Mouse (Mus musculus) liver (tissue): ENCODE results near the gene Syce2.

ENCODE experiments used
- DNase-seq: peaks from one replicate; pipeline ENCODE4 v3.0.0-alpha.2; 2020; ENCODE audit warnings: mixed read lengths

Gene Syce2

DNA sequence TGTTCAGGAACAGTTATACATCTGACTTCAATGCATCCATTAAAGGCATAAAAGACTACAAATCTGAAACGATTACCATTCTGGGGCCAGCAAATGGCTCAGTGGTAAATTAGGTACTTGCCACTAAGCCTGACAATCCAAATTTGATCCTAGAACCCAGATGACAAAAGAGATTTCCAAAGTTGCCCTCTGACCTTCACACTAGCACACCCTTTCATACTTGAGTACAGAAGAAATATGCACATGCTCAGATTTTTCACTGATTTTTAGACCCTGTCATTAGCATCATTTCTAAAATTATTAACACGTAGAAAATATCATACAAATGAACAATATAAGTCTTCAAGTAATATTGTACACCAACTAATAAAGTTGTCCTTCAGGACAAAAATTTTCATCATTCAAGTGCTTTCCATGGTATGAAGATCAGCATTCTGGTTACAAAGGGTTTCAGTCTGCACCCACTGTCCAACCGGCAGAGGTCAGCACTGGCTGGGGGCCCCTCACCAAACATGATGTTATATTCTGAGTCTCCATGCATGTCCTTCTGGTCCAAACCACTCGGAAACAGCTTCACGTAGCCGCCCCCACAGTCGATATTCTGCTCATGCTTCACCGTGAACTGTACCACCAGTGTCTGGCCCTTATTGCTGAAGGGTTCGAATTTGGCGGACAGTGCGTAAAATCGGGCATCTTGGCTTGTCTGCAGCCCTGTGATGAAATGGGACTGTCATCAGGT lies 26.4 kb upstream of the Syce2 start:
- peak; percentile 65 for DNase-seq

DNA sequence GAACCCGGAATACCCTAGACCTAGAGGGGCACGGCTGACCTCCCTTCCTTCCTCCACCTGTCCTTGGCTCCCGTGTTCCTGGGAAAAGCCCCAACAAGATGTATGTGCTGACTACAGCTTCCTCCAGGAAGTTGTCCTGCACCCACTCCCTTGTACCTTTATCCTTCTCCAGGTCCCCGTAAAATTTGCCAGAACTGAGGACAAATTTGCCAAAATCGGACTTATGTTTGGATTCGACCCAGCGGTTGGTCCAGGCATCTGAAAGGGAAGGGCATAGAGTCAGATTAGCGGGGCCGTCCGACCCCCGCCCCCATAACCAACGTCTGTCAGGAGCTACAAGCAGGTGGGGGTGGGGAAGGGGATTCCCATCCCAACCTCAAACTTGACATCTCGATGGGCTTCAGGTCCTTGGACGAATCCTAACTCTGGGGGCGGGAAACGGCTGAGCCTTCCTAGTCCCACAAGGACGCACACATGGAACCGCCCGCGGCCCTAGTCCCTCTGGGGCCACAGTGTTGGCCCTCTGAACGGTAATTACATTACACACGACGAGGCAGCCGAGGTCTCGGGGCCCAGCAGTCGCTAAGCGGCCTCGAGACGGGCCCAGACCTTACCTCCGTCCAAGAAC lies 25.7 kb upstream of the Syce2 start:
- no peak for DNase-seq

DNA sequence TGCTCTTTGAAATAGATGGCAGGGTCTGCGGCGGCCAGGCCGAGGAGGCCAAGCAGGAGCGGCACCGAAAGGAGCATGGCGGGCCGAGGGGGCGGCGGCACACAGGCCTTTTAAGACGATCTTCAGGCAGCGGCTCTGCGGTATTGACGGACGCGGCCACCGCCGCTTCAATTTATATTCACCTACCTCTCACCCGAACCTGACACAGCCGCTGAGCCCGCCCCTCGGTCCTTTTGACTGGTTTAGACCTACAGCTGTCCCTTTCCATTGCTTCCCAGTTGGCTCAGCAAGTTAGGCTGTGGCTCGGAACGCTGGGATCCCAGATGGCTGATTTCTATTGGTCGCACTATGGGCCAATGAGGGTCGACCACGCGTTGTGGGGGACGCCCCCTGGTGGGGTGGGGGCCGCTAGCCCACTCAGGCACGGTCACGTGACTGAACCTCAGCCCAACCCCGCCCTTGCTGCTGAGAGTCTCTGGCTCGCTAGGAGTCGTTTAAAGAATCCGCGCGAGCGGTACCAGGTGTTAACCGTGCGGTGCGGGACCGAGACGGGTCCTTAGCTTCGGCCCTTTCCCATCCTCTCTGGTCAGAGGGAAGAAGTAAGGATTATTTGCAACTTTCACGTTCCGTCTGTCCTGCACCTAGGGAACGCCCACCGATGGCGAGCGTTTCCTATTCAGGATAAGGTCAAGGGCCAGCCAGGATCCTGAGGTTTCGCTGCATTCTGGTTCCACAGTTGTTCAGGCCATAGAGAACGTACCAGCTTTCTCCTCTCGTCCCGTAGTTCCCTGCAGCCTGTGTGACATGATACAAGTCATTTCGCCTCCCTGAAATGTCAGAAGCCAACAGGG lies 25.0 kb upstream of the Syce2 start, which contains the start of gene Calr:
TSS of gene Calr (minus strand) at position 213 of the 851 bp plus-strand sequence.
- DNase-seq = peak; percentile 100

DNA sequence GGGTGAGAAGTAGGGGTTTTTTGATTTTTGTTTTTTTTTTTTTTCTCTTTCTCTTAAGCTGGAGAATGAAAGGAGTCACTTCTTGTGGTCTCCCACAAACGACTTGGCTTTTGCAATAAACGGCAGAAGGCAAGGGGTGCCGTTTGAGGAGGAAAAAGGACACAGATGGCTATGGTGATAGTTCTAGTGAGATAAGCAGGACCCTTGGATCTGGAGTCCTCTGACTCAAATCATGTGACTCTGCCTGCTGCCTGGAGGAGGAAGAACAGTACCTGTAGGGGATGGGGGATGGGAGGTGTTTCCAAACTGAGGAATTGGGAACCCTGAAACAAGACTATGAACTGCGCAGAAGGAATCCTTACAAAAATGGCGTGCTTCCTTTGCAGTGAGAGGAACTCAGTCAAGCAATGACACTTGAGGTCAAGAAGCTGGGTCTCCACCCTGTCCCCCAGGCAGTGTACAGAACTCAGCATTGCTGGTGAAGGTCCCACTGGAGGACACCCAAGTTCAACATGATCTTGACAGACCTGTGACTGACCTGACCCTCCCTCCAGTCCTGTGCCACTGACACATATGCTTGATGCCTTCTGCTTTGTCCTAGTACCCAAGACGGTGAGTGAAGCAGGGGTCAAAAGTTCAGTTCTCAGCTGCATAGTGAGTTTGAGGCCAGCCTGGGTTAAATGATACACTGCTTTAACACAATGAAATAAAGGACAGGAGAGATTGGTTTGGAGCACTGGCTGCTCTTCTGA lies 24.1 kb upstream of the Syce2 start:
- peak; percentile 59 for DNase-seq

DNA sequence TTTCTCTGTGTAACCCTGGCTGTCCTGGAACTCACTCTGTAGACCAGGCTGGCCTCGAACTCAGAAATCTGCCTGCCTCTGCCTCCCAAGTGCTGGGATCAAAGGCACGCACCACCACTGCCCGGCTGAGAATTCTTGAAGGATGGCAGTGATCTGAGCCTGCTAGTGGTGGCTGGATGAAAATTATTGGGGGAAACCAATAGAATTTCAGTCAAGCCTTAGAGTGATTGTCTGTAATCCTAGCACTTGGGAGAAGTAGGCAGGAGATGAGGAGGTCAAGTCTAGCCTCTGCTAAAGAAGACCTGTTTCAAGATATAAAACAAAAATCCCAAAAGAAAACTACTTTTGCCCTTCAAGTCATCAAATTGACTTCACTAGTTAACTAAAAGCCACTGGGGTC lies 15.5 kb upstream of the Syce2 start:
- DNase-seq = no peak

DNA sequence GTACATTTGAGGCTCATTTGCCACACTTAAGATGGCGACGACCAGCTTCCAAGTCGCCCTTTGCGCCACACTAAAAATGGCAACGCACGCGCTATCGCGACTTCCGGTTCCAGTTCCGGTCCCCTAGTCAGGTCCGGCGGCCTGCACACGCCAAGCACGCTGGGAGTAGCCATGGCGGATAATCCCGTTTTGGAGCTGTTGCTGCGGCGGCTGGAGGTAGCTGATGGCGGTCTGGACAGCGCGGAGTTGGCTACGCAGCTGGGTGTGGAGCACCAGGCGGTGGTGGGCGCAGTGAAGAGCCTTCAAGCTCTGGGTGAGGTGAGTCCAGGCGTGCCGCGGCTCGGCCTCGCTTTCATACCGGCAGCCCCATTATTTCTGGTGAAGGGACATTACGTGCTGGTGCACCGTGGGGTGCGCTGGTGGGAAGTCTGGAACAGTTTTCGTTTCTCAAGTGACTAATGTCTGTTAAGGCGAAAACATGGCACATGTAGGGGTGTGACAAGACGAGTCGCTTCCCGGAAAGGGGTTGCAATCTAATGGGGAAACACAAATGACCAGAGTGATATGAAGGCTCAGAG lies 15.0 kb upstream of the Syce2 start, which contains the start of gene Farsa:
TSS of gene Farsa (plus strand) at position 126 of the 578 bp plus-strand sequence.
- DNase-seq = peak; percentile 93

DNA sequence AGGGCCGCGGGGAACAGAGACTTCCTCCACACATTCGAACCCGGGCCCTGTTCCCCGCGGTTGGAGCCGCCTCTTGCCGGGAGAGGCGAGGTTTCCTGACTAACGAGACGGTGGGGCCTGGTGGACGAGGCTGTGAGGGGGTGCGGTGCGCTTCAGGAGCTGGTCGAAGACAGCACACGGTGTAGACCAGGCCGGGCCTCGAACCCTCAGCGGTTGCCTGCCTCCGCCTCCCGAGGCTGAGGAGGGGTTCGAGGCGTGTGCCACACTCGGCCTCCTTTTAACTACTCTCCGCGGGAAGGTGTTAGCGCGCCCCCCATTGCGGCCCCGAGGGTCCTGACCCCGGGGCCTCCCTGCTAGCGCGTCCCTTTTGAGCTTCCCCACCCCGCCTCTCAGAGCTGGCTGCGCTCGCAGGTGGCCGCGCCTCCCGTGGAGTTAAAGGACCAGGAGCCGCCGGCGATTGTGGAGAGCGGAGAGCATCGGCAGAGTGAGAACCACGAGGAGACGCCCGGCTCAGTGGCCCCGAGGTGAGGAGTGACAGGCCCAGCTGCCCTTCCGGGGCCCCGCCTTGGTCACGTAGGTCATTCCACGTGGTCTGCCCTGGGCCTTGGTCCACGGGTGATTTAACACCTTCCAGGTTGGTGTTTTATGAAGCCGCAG lies 526 bp downstream of the Syce2 start:
- DNase-seq = peak; percentile 70

DNA sequence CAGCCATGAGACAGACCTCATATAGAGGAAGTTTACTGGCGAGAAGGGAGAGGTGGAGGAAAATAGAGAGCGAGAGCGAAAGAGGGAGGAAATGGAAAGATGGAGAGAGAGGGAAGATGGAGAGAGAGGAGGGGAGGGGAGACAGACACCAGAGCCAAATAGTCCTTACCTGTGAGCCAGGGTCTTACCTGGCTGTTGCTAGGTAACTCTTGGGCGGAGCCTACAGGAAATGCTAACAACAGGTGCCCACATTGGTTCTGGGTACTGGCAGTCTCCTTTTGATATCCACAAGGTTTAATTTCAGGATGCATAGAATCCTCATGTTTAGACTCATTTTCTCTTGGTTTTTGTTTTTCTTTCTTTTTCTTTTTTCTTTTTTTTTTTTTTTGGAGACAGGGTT lies 1.1 kb downstream of the Syce2 start:
- no peak for DNase-seq

DNA sequence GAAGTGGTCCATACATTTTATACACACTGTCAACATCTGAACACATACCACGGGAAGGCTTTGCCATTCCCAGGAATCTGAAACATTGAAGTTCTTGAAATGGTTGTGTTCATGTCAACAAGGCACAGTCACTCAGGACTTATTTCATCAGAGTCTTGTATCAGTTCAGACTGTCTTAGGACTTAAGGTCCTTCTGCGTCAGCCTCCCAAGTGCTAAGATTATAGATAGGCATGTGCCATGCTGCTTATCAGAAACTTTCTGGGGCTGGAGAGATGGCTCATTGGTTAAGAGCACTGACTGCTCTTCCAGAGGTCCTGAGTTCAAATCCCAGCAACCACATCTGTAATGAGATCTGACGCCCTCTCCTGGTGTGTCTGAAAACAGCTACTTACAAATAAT lies 2.4 kb downstream of the Syce2 start:
- DNase-seq = no peak

DNA sequence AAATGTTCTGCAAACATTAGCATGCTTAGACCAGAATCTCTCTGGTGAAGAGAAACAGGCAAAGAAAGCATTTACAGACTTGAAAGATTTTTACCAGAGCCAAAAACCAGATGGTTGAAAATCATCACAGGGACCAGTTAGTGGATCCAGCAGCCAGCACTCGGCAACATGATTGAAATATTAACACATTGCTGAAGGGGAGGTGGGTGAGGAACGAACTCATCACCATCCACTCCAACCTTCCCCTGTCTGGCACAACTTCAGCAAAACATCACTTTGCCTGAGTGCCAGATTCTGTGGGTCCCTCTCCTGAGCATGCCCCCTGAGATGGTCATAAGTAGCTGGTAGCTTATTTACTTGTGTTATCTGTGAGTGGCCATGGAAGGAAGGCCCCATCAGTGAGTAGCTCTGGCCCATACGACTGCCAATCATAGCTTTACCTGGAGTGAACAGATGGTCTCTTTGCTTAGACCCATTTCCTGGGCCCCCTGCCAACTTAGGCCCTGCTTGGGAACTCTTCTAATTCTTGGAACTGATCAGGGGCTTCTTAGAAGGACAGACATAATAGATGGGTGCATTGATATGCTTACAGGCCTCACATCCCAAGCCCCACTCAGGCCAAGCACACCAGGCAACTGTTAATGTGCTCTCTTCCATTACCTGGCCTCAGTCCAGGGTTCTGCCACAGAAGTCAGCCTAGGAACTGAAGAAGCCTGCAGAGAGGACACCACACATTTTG lies 5.6 kb downstream of the Syce2 start:
- no peak for DNase-seq

DNA sequence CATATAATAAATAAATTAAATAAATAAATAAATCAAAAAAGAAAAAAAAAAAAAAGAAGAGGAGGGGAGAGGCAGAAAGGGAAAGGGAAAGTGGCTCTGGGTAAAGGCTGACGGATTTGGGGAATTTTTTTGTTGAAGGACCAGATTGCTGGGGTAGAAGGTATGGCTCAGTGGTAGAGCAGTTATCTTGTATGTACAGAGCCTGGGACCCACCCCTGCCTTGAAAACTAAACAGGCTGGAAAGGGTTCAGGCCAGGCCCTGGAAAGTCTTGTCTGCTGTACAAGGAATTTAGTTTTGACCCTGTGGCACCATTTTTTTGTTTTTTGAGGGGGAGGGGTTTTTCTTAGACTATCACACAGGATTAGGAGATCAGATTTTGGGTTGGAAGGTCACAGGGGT lies 7.0 kb downstream of the Syce2 start:
- DNase-seq = peak; percentile 43

DNA sequence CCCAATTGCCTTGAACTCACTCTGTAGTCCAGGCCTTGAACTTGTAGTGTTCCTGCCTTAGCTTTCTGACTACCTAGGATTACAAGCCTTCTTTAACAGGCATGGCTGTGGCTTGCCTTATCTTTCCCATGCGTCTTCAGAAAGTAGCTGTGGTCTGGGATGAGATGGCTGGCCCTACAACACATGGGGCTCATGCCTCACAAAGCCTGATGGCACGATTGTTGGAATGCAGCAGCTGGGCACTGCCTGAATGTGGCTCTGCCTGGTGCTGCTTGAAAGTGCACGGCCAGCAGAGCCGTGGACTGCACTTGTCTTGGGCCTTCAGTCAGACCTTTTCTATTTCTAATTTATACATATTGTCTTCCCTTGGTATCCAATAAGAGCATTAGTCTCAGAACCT lies 12.8 kb downstream of the Syce2 start:
- DNase-seq = no peak

DNA sequence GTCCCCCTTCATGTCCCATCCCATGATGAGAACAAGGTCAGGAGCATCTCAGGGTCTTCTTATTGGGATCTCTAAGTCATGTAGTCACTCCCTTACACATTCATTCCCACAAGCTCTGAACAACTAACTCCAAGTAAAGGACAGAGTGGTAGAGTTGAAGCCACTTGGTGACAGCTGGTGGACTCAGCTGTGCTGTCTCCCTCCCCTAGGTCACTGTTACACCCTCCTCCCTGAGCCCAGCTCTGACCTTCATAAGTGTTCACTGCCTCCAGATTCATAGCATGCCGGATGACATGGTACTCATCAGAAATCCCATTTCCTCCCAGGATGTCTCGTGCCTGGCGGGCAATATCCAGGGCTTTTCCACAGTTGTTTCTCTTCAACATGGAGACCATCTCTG lies 16.4 kb downstream of the Syce2 start:
- no peak for DNase-seq

DNA sequence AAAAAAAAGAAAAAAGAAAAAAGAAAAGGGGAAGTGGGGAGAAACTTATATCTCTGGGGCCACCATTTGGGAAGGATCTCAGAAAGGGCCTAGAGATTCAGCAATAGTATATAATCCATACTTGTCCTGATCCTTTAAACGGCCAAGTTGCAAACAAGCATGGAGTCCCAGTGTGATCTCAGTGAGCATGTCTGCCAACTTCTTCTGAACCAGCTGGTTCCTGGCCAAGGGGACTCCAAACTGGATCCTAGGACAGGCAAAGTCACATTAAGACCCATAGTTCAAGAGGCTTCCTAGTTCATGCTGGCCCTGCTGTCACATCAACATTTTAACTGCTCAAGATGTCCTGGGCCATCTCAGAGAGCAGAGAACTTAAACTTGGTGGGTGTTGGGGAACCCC lies 17.2 kb downstream of the Syce2 start:
- DNase-seq = no peak

DNA sequence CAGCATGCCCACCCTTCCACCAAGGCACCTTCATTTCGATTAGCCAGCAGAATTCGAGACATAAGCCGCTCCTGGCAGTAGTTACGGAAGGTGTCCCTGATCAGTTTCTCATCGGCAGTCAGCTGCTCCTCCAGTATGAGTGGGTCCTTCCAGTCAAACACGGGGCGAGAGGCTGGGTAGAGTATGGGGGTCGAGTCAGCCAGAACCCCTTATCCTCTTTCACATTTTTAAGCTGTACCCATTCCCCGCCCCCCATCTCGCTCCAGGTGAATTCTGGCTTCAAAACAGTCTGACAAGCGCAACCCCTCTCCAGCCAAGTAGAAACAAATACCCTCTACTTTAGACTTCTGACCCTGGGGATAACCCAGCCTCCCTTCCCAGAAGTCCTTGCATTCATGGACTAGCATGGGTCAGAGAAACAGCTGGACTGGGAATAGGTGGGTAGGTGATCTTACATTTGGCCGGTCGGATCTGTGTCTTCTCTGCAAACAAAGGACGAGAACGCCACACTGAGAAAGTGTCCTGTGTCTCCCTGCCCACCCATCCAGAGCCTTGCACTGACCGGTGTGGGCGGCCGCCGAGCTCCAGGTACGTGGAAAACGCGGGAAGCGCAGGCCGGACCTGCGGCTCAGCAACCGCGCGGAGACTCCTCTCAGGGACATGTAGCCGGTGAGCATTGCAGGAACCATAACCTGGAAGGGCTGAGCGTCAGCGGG lies 21.2 kb downstream of the Syce2 start:
- DNase-seq = no peak

DNA sequence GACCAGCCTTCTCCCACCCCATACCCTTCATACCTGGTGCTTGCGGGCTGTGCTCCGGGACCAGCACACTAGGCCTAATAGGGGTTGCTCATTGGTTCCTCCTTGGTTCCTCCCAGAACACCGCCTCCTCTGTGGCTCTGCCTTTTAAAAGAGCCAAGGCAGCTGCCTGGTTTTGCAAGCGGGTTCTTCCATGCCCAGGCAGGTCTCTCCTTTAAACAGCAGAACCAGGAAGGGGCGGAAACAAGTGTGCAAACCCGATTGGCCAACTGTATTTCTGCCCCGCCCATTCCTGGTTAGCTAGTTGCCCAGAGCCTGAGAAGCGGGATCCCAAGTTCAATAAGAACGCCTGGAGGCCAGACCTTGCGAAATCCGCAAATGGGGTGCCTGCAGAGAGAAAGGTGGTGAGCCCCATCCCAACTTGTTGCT lies 21.8 kb downstream of the Syce2 start, which contains the start of gene Gcdh:
TSS of gene Gcdh (minus strand) at position 213 of the 426 bp plus-strand sequence.
- peak; percentile 95 for DNase-seq

DNA sequence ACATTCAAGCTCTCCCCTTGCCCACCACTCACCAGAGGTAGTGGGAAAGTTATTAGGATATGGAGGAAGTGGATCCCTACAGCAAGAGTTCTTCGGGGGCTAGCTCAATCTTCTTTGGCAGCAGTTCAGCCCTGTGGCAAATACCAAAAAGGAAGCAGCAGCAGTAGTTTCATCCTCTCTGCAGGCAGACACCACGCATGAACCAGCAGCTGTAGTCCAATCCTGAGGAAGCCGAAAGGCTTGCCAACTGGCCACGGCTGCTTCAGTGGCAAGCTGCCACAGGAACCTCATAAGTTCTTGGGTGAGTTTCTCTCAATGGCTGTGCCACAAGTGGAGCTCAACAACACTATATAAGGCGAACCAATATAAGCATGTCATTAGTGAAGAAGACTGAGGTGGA lies 24.1 kb downstream of the Syce2 start:
- DNase-seq = no peak

DNA sequence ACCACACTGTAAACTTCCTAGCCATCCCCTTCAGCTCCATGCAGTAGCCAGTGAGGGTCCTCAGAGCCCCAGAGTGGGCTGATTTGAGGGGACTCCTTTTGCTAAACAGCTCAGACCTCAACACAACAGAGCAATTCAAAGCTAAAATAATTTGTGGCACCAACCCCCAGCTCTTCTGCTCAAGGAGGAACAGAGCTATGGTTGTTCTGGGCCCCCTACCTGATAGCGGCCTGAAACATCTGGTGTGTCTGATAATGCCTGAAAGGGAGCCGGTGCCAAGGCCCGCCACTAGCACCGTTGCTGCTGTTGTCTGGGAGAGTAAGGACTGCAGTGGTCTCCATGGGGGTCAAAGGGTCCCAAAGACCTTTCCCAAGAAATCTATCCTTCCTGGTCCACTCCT lies 29.2 kb downstream of the Syce2 start:
- peak; percentile 89 for DNase-seq

DNA sequence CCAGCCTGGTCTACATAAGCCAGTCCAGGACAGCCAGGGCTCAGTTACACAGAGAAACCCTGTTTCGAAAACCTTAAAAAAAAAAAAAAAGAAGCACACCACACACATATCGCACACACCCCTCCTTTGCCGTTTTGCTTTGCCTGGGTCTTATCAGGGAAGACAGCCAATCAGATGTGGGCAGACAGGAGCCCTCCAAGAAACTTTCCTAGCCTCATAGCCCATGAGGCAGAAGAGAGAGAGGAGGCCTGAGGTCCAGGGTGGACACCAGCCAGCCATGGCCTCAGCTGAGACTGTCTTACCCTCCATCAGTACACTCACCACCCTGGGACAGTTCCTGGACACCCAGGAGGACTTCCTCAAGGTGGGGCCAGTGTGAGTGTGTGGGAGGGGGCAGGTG lies 29.8 kb downstream of the Syce2 start, which contains the start of gene Klf1:
TSS of gene Klf1 (plus strand) at position 177 of the 400 bp plus-strand sequence.
- peak; percentile 87 for DNase-seq

DNA sequence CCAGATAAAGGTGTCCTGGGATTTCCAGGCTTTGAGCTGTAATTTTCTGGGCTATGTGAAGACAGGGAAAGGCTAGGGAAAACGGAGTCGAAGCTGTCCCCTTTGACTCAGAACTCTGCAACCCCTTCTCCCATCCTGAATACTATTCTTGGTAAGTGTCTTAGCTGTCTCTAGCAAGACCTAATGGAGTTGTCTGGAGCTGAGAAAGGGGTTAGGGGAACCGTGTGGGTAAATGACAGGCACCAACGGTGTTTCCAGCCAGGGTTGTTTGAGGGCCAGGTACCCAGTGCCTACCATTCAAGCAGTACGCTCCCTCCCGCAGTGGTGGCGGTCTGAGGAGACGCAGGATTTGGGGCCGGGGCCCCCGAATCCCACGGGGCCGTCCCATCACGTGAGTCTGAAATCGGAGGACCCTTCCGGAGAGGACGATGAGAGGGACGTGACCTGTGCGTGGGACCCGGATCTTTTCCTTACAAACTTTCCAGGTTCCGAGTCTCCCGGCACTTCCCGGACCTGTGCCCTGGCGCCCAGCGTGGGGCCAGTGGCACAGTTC lies 30.5 kb downstream of the Syce2 start:
- peak; percentile 47 for DNase-seq
